Mouse (Mus musculus) testis, adult 2 months (tissue): ENCODE measurements around the gene Pepd. TPM values are rescaled to one million over a fixed set of nuclear protein-coding genes. Genes with fewer than 3 reads are reported as not detected.

Source experiments
- H3K27ac ChIP-seq: fragments of 200-500 bp; 2 replicates; pipeline ENCODE4 v1.5.1; 2012; ENCODE audit warnings: low read depth, low read length; ENCODE audit not compliant: control insufficient read depth, insufficient read depth
- H3K27me3 ChIP-seq: fragments of 200-500 bp; 2 replicates; pipeline ENCODE4 v1.6.1; 2012; ENCODE audit warnings: mild to moderate bottlenecking, low read length, moderate library complexity; ENCODE audit not compliant: control insufficient read depth, insufficient read depth
- H3K36me3 ChIP-seq: fragments of 200-500 bp; 2 replicates; pipeline ENCODE4 v1.6.1; 2012; ENCODE audit warnings: mild to moderate bottlenecking, low read length; ENCODE audit not compliant: control insufficient read depth, insufficient read depth
- H3K4me1 ChIP-seq: fragments of 200-500 bp; 2 replicates; pipeline ENCODE4 v1.6.1; 2012; ENCODE audit warnings: low read length; ENCODE audit not compliant: control insufficient read depth, insufficient read depth
- H3K4me3 ChIP-seq: fragments of 200-500 bp; 2 replicates; pipeline ENCODE4 v1.5.1; 2012; ENCODE audit warnings: low read depth, mild to moderate bottlenecking, low read length, moderate library complexity, mixed read lengths; ENCODE audit not compliant: control insufficient read depth
- CTCF ChIP-seq: fragments of 200-500 bp; IDR thresholded peaks from 2 replicates; pipeline ENCODE4 v1.5.1; 2012; ENCODE audit warnings: low read depth, mild to moderate bottlenecking, inconsistent platforms, low read length, moderate library complexity; ENCODE audit not compliant: control insufficient read depth, insufficient read depth, insufficient replicate concordance
- POLR2A ChIP-seq: fragments of 200-500 bp; IDR thresholded peaks from 2 replicates; pipeline ENCODE4 v1.6.1; 2012; ENCODE audit warnings: low read depth, mild to moderate bottlenecking, inconsistent platforms, low read length, moderate library complexity; ENCODE audit not compliant: control insufficient read depth
- polyA plus RNA-seq: library from polyadenylated mRNA; depleted of rRNA; stranded (reverse); fragments of >200 nt; gene quantifications from 2 replicates; pipeline ENCODE4 v1.2.3, GENCODE M21; 2012

The Pepd gene
- polyA plus RNA-seq, 1 experiment = 15.4 TPM

- H3K4me3 ChIP-seq = no peak overlapping the region
- no peaks in the 10 kb centered on the region for H3K27me3 ChIP-seq
- TF ChIP-seq POLR2A (no peak), CTCF (no peak)
- H3K36me3 ChIP-seq = no peaks in the 10 kb centered on the region
- no peak overlapping the region for H3K27ac ChIP-seq
- H3K4me1 ChIP-seq = peaks cover 3% of the 10 kb centered on the region; the same call in 1 of the 2 replicates
These were observed 19.3 kb upstream of the Pepd start for GRCm38 (mm10) chr7:34892845-34893244.

GRCm38 (mm10) chr7:34896461-34896860, 15.7 kb upstream of the Pepd start:
- peaks cover 3% of the 10 kb centered on the region; the same call in 1 of the 2 replicates for H3K4me1 ChIP-seq
- H3K36me3 ChIP-seq = no peaks in the 10 kb centered on the region
- H3K27ac ChIP-seq = no peak overlapping the region
- TF ChIP-seq CTCF (no peak), POLR2A (no peak)
- H3K27me3 ChIP-seq = no peaks in the 10 kb centered on the region
- H3K4me3 ChIP-seq = no peak overlapping the region

GRCm38 (mm10) chr7:34897058-34897457, 15.1 kb upstream of the Pepd start:
- peaks cover 3% of the 10 kb centered on the region; the same call in 1 of the 2 replicates for H3K4me1 ChIP-seq
- no peaks in the 10 kb centered on the region for H3K36me3 ChIP-seq
- H3K27me3 ChIP-seq = no peaks in the 10 kb centered on the region
- TF ChIP-seq CTCF (no peak), POLR2A (no peak)
- H3K27ac ChIP-seq = no peak overlapping the region
- H3K4me3 ChIP-seq = no peak overlapping the region

- peaks cover 2% of the 10 kb centered on the region for H3K4me1 ChIP-seq
- H3K36me3 ChIP-seq = no peaks in the 10 kb centered on the region
- H3K4me3 ChIP-seq = no peak overlapping the region
- no peak for TF ChIP-seq CTCF
- TF ChIP-seq POLR2A = no peak
- H3K27ac ChIP-seq = no peak overlapping the region
- no peaks in the 10 kb centered on the region for H3K27me3 ChIP-seq
These were observed 1.8 kb upstream of the Pepd start for GRCm38 (mm10) chr7:34910096-34911066.

GRCm38 (mm10) chr7:34913956-34914355, 1.8 kb downstream of the Pepd start:
- TF ChIP-seq POLR2A = no peak
- no peak for TF ChIP-seq CTCF

GRCm38 (mm10) chr7:34915555-34915954, 3.4 kb downstream of the Pepd start:
- Histone ChIP-seq H3K27me3 (no peaks in the 10 kb centered on the region), H3K27ac (no peak overlapping the region), H3K4me3 (no peak overlapping the region), H3K4me1 (peaks cover 2% of the 10 kb centered on the region), H3K36me3 (no peaks in the 10 kb centered on the region)
- no peak for TF ChIP-seq POLR2A

More at GRCm38 (mm10) chr7:34913956-34914355, 1.8 kb downstream of the Pepd start:
- Histone ChIP-seq H3K4me3 (no peak overlapping the region), H3K27ac (no peak overlapping the region), H3K36me3 (no peaks in the 10 kb centered on the region), H3K4me1 (peaks cover 2% of the 10 kb centered on the region), H3K27me3 (no peaks in the 10 kb centered on the region)

GRCm38 (mm10) chr7:34917558-34917957, 5.4 kb downstream of the Pepd start:
- TF ChIP-seq POLR2A (no peak), CTCF (no peak)
- Histone ChIP-seq H3K27ac (no peak overlapping the region), H3K4me1 (peaks cover under 1% of the 10 kb centered on the region), H3K4me3 (no peak overlapping the region), H3K36me3 (no peaks in the 10 kb centered on the region), H3K27me3 (no peaks in the 10 kb centered on the region)

- H3K27me3 ChIP-seq = no peaks in the 10 kb centered on the region
- H3K36me3 ChIP-seq = no peaks in the 10 kb centered on the region
- TF ChIP-seq POLR2A (no peak), CTCF (no peak)
- no peak overlapping the region for H3K4me3 ChIP-seq
- H3K4me1 ChIP-seq = no peaks in the 10 kb centered on the region
- no peak overlapping the region for H3K27ac ChIP-seq
These were observed 5.8 kb downstream of the Pepd start for GRCm38 (mm10) chr7:34917998-34918397.
